Mouse (Mus musculus) neural tube, embryonic 11.5 days (tissue): Measurements from ENCODE around the gene Proser3. TPM values are rescaled to one million over a fixed set of nuclear protein-coding genes. Genes with fewer than 3 reads are reported as not detected.

ENCODE experiments used
- ATAC-seq: fragments of 200-750 bp; cut with Nextera tagmentation; 2 replicates; pipeline ENCODE4 v1.8.0; 2017; ENCODE audit warnings: moderate number of reproducible peaks, mild to moderate bottlenecking, moderate TSS enrichment, moderate library complexity; ENCODE audit not compliant: insufficient read depth, low FRiP score, low TSS enrichment
- DNase-seq: peaks from one replicate; pipeline ENCODE4 v3.0.0-alpha.2; 2015; ENCODE audit warnings: low spot score
- H3K27ac ChIP-seq: fragments of 300-500 bp; sonication (generic); 2 replicates; pipeline ENCODE4 v1.5.1; 2014; ENCODE audit warnings: low read depth, mild to moderate bottlenecking, low read length
- H3K27me3 ChIP-seq: fragments of 300-500 bp; sonication (generic); 2 replicates; pipeline ENCODE4 v1.6.1; 2014; ENCODE audit warnings: mild to moderate bottlenecking, low read length, mixed read lengths; ENCODE audit not compliant: control insufficient read depth, insufficient read depth
- H3K36me3 ChIP-seq: fragments of 300-500 bp; sonication (generic); 2 replicates; pipeline ENCODE4 v1.6.1; 2014; ENCODE audit warnings: mild to moderate bottlenecking, low read length, moderate library complexity, mixed read lengths; ENCODE audit not compliant: control insufficient read depth, insufficient read depth
- H3K4me1 ChIP-seq: fragments of 300-500 bp; sonication (generic); 2 replicates; pipeline ENCODE4 v1.6.1; 2014; ENCODE audit warnings: low read length, mixed read lengths; ENCODE audit not compliant: control insufficient read depth, insufficient read depth
- H3K4me2 ChIP-seq: fragments of 300-500 bp; sonication (generic); 2 replicates; pipeline ENCODE4 v1.6.1; 2014; ENCODE audit warnings: low read depth, mild to moderate bottlenecking, moderate library complexity
- H3K4me3 ChIP-seq: fragments of 300-500 bp; sonication (generic); 2 replicates; pipeline ENCODE4 v1.5.1; 2014; ENCODE audit warnings: low read depth, low read length
- H3K9ac ChIP-seq: fragments of 300-500 bp; sonication (generic); 2 replicates; pipeline ENCODE4 v1.6.1; 2014; ENCODE audit warnings: mild to moderate bottlenecking, low read length
- H3K9me3 ChIP-seq: fragments of 300-500 bp; sonication (generic); 2 replicates; pipeline ENCODE4 v1.6.1; 2016; ENCODE audit warnings: low read length; ENCODE audit not compliant: control insufficient read depth
- WGBS: fragments of 180-500 bp; shearing (Covaris S2); extraction: QIAGEN DNeasy Blood & Tissue Kit; methylation state at CpG from one replicate; pipeline ENCODE4 v1.1.7; 2014; 5-methylcytosine and 5-hydroxymethylcytosine counted together
- polyA plus RNA-seq: library from polyadenylated mRNA; unstranded; fragments of >200 nt; fragmentation: Nextera tagmentation; extraction: Ambion mirVana; gene quantifications from 2 replicates; pipeline ENCODE4 v1.2.1, GENCODE M21; 2014

Proser3 gene
- polyA plus RNA-seq, 1 experiment from 2014 or later: 12.1 TPM

DNA sequence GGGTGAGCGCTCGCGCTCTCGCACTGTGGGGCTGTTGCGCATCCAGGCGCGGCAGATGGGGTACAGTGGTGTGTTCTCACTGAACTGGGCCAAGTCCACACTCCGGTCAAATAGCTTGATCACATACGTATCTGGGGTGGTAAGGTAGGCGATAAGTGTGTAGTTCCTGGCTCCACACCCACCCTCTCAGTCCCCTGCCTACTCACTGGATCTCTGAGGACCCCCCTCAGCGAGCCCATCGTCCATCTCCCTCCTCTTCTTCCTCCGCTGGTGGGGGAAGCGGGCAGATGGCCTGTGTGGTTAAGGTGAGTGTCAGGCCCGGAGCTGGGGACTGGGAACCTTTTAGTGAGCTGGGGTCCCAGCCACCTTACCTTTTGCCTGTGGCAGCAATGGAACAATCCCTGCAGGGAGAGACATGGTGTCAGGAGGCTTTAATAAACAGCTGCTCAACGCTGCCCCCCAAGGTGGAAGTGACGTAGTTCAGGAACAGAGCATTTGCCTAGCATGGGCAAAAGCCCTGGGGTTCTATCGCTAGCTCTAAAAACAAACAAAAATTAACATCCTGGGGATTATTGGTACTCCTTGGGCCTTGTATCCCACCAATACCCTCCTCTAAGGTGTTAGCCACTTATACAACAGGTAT is 4.9 kb upstream of the Proser3 start:
- Histone ChIP-seq H3K36me3 (peaks cover 16% of the 10 kb centered on the region), H3K4me1 (peaks cover 18% of the 10 kb centered on the region), H3K4me3 (no peak overlapping the region), H3K9me3 (no peaks in the 10 kb centered on the region), H3K4me2 (no peak overlapping the region), H3K9ac (no peak overlapping the region), H3K27ac (no peak overlapping the region), H3K27me3 (no peaks in the 10 kb centered on the region)
- no peak for DNase-seq
- WGBS: 94% methylated on average over 18 of the region's 18 CpGs
- no peak for ATAC-seq

DNA sequence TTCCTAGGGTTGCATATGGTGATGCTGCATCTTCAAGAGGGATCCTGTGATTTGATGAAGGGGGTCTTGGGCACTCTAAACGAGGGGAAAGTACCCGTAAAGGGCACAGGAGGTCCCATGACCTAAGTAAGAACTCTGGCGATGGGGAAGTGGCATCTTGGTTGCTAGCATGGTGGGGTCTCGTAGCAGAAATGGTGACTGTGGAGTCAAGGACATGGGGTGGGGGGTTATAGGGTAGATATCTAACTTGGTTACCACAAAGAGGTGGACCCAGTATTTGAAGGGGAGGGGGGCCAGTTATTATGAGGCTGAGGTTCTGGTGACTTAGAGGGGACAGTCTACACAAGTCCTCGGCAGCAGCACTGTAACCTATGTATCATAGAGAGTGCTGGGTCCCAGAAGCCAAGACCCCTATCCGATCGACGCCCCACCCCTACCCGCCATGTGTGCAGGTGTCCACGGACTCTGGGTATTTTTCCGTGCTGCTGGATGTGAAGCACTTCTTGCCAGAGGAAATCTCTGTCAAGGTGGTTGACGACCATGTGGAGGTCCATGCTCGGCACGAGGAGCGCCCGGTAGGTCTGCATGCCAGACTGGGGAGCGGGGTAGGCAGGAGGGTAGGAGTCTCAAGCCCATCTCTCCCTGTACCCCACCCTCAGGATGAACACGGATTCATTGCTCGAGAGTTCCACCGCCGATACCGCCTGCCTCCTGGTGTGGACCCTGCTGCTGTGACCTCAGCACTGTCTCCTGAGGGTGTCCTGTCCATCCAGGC is 1.9 kb upstream of the Proser3 start:
- H3K27me3 ChIP-seq: no peaks in the 10 kb centered on the region
- peak overlapping the region; percentile 45; the same call in 1 of the 2 replicates for H3K4me3 ChIP-seq
- WGBS: 85% methylated on average over 22 of the region's 22 CpGs
- H3K27ac ChIP-seq: no peak overlapping the region
- H3K4me1 ChIP-seq: peaks cover 17% of the 10 kb centered on the region
- peak overlapping the region; percentile 93; the same call in 1 of the 2 replicates for H3K4me2 ChIP-seq
- H3K36me3 ChIP-seq: peaks cover 16% of the 10 kb centered on the region
- H3K9ac ChIP-seq: no peak overlapping the region
- H3K9me3 ChIP-seq: no peaks in the 10 kb centered on the region
- no peak for ATAC-seq
- no peak for DNase-seq

DNA sequence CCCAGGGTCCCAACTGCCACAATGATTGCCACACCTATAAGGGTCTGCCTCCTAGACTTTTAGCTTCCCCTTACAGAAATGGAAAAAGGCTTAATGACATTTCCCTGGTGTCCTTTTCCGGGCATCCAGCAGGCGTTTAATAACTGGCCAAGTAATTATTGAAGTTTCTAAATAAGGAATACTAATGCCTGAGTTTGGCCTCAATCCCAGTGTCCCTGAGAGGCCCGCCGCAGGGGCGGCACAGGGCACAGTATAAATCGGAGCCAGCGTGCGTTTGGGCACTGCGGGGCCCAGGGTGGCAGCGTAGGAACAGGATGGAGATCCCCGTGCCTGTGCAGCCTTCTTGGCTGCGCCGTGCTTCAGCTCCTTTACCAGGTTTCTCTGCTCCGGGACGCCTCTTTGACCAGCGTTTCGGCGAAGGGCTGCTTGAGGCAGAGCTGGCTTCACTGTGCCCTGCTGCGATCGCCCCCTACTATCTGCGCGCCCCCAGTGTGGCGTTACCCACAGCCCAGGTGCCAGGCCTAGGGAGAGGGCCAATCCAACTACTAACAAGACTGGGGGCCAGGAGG is 1.0 kb upstream of the Proser3 start:
- no peak overlapping the region for H3K27ac ChIP-seq
- WGBS: 12% methylated on average over 23 of the region's 23 CpGs
- H3K9me3 ChIP-seq: no peaks in the 10 kb centered on the region
- ATAC-seq (no peak), DNase-seq (no peak)
- H3K4me1 ChIP-seq: peaks cover 13% of the 10 kb centered on the region
- H3K4me3 ChIP-seq: peak overlapping the region; percentile 45
- peak overlapping the region; percentile 65 for H3K9ac ChIP-seq
- no peaks in the 10 kb centered on the region for H3K27me3 ChIP-seq
- peak overlapping the region; percentile 93 for H3K4me2 ChIP-seq
- peaks cover 16% of the 10 kb centered on the region for H3K36me3 ChIP-seq

DNA sequence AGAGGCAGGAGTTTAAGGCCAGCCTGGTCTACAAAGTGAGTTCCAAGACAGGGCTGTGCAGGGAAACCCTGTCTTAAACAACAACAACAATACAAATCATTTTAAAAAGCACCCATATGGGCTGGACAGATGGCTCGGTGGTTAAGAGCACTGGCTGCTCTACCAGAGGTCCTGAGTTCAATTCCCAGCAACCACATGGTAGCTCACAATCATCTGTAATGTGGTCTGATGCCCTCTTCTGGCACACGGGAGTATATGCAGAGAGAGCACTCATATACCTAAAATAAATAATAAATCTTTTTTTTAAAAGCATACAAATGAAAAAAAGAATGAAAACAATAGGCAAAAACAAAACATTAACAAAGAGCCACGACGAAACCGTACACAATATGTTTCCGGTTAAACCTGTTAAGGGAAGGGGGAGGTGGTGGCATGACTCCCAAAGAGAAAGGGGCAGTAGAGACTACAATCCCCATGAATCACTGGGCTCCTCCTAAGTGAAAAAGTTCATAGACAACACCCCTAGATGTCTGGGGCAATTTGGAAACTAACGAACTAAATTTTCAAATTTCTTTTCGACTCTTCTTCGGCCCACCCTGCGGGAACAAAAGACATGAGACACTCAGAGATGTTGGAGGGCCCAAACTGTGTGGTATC is 526 bp downstream of the Proser3 start:
- WGBS: 3% methylated on average over 10 of the region's 10 CpGs
- ATAC-seq: peak; percentile 71
- H3K4me3 ChIP-seq: peak overlapping the region; percentile 45

DNA sequence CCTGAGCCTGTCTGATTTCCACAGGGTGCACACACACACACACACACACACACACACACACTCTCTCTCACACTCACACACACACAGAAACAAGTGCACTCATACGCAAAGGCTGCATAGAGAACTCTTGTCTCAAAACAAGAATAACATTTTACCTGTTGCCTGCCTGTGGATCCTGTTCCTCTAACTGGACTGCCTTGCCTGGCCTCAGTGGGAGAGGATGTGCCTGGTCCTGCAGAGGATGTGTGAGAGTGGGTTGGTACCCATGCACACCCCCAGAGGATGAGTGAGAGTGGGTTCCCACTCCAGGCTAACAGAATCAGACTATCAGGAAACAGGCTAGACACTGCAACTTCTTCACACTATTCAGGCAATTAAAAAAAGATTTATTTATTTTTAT is 1.5 kb downstream of the Proser3 start:
- Histone ChIP-seq H3K9ac (no peak overlapping the region), H3K4me2 (no peak overlapping the region), H3K9me3 (no peaks in the 10 kb centered on the region), H3K27ac (no peak overlapping the region), H3K4me3 (no peak overlapping the region), H3K4me1 (peaks cover 13% of the 10 kb centered on the region), H3K27me3 (no peaks in the 10 kb centered on the region), H3K36me3 (peaks cover 10% of the 10 kb centered on the region)
- DNase-seq (no peak), ATAC-seq (no peak)
- 89% methylated on average over 1 of the region's 1 CpGs for WGBS

More for the DNA sequence above, 526 bp downstream of the Proser3 start:
- H3K36me3 ChIP-seq: peaks cover 10% of the 10 kb centered on the region
- peak overlapping the region; percentile 75 for H3K27ac ChIP-seq
- no peaks in the 10 kb centered on the region for H3K9me3 ChIP-seq
- peaks cover 13% of the 10 kb centered on the region for H3K4me1 ChIP-seq
- DNase-seq: no peak
- H3K9ac ChIP-seq: peak overlapping the region; percentile 56
- peak overlapping the region; percentile 93 for H3K4me2 ChIP-seq
- H3K27me3 ChIP-seq: no peaks in the 10 kb centered on the region

DNA sequence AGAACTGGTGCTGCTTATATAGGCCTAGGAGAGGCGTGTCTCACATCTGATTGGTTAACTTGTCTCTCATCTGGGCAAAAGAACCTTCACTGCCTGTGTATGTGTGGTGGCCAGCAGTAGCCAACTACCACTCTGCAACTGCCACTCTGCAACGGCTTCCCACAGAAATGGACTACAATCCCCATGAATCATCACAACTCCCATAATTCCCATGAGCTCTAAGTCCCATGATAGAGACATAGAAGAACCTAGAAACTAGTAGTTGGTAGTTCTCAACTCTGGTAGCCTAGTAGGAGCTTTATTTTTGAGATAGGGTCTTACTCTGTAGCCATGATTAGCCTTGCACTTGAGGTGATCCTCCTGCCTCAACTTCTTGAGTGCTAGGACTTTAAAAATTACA is 2.2 kb downstream of the Proser3 start:
- H3K27ac ChIP-seq: no peak overlapping the region
- H3K36me3 ChIP-seq: peaks cover 6% of the 10 kb centered on the region
- DNase-seq (no peak), ATAC-seq (no peak)
- peaks cover 13% of the 10 kb centered on the region for H3K4me1 ChIP-seq
- no peak overlapping the region for H3K4me3 ChIP-seq
- no peak overlapping the region for H3K4me2 ChIP-seq
- H3K9ac ChIP-seq: no peak overlapping the region
- WGBS: 81% methylated on average over 2 of the region's 2 CpGs
- no peaks in the 10 kb centered on the region for H3K9me3 ChIP-seq
- H3K27me3 ChIP-seq: no peaks in the 10 kb centered on the region

DNA sequence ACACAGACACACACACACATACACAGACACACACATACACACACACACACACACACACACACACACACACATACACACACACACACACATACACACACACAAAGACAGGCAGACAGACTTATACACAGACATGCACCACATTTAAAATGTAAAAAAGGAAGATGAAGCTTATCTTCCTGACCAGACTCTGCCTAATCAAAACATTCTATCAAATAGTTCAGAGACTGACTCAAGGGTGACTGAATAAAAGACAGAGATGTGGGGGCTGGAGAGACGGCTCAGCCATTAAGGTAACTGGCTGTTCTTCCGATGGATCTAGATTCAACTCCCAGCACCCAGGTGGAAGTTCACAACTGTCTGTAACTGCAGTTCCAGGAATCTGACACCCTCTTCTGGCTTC is 7.8 kb downstream of the Proser3 start:
- no peak for ATAC-seq
- H3K4me3 ChIP-seq: no peak overlapping the region
- no peaks in the 10 kb centered on the region for H3K27me3 ChIP-seq
- no peak overlapping the region for H3K27ac ChIP-seq
- no peaks in the 10 kb centered on the region for H3K9me3 ChIP-seq
- H3K36me3 ChIP-seq: peaks cover 4% of the 10 kb centered on the region
- no peaks in the 10 kb centered on the region for H3K4me1 ChIP-seq
- no peak overlapping the region for H3K9ac ChIP-seq
- WGBS: 100% methylated on average over 2 of the region's 2 CpGs
- no peak for DNase-seq
- H3K4me2 ChIP-seq: no peak overlapping the region

DNA sequence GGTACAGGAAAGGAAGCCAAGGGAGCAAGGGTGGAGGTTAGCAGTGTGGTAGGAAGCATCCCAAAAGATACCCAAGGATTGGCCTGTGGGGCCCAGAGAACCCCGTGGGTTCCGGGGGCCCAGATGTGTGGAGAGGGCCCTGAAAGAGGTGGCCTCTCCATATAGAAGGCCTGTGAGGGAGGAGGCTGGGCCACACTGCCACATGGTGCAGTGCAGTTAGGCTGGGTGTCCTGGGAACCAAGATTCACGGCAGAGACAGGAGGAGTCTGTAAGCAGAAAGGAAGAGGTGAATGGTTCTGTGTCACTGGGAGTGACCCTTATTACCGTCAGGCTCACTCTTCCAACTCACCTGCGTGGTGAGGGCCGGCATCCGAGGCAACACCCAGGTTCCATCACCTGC is 11.5 kb downstream of the Proser3 start:
- 94% methylated on average over 7 of the region's 7 CpGs for WGBS

More for the DNA sequence above, 11.5 kb downstream of the Proser3 start:
- no peaks in the 10 kb centered on the region for H3K4me1 ChIP-seq
- H3K36me3 ChIP-seq: peaks cover 2% of the 10 kb centered on the region
- H3K4me2 ChIP-seq: no peak overlapping the region
- H3K27me3 ChIP-seq: no peaks in the 10 kb centered on the region
- no peaks in the 10 kb centered on the region for H3K9me3 ChIP-seq
- DNase-seq: no peak
- no peak overlapping the region for H3K4me3 ChIP-seq
- no peak overlapping the region for H3K9ac ChIP-seq
- no peak for ATAC-seq
- H3K27ac ChIP-seq: no peak overlapping the region
